Comparison of ENCODE assay signal across 19 mouse cellular contexts in genomic region chr4:119131189-119131910, GRCm38 (mm10). TPM values are rescaled to one million over a fixed set of nuclear protein-coding genes. Genes with fewer than 3 reads are reported as not detected.
DNase-seq lines count a peak whose midpoint lies in the region; ATAC-seq and TF ChIP-seq lines count a peak whose summit lies in the region.
"Had no signal": no experiment of that assay in that cellular context is flagged by ENCODE, and none has a peak within 500 bp of the region (broad histone marks: within the 10 kb centered on the region; RNA-seq: fewer than 3 reads in every experiment).

No protein-coding gene starts in this region.

- H3K27me3 ChIP-seq in kidney, embryonic 15.5 days, result no peaks in the 10 kb centered on the region
- H3K27me3 ChIP-seq in kidney, adult 2 months (replicated peaks; ENCODE audit: control insufficient read depth, insufficient read depth, low read length), result no peaks in the 10 kb centered on the region
- no peaks in the 10 kb centered on the region for H3K27me3 ChIP-seq in splenic B cell, adult 2 months (ENCODE audit: control insufficient read depth, insufficient read depth, low read length, poor library complexity, severe bottlenecking)
- H3K27me3 ChIP-seq: forebrain, embryonic 12.5 days; limb, embryonic 13.5 days; midbrain, embryonic 13.5 days had no signal

- H3K36me3 ChIP-seq in kidney, embryonic 15.5 days, result peaks cover 90% of the 10 kb centered on the region
- H3K36me3 ChIP-seq in kidney, adult 2 months (ENCODE audit: control insufficient read depth, insufficient read depth, low read length), result no peaks in the 10 kb centered on the region
- H3K36me3 ChIP-seq in splenic B cell, adult 2 months (ENCODE audit: control insufficient read depth, insufficient read depth, low read length, poor library complexity, severe bottlenecking), result peaks cover 12% of the 10 kb centered on the region

- WGBS in kidney, embryonic 15.5 days, result 81% methylated on average over 8 of the region's 8 CpGs
- 54% methylated on average over 8 of the region's 8 CpGs for WGBS in kidney, adult 2 months

- H3K4me1 ChIP-seq in kidney, embryonic 15.5 days, result no peaks in the 10 kb centered on the region
- no peaks in the 10 kb centered on the region for H3K4me1 ChIP-seq in kidney, adult 2 months (ENCODE audit: control insufficient read depth, insufficient read depth, low read length)
- H3K4me1 ChIP-seq: forebrain, embryonic 12.5 days; midbrain, embryonic 13.5 days had no signal

- no peak overlapping the region for H3K9ac ChIP-seq in kidney, embryonic 15.5 days
- H3K9ac ChIP-seq: forebrain, embryonic 12.5 days; limb, embryonic 13.5 days; midbrain, embryonic 13.5 days had no signal

- no peak for DNase-seq in kidney, adult 2 months
- peak; percentile 28 for DNase-seq in lung, postnatal 36 days
- DNase-seq in lung, postnatal 10 days, result no peak
- DNase-seq in B cell, adult 2 months, result peak; percentile 32 to 49
- peak; percentile 53 for DNase-seq in splenic B cell, adult 2 months (ENCODE audit: low read depth, low spot score)
- no peak for DNase-seq in gastrocnemius, postnatal 25 days
- DNase-seq: adrenal gland, adult 8-10 months; cerebellum, adult 9-10 months; gastrocnemius, postnatal 14 days; heart, adult 2 months; heart, postnatal 10 days; kidney, adult 8-10 months; lung, adult 2 months had no signal

- TF ChIP-seq CTCF in kidney, adult 2 months (conservative IDR thresholded peaks at IDR 0.05; ENCODE audit: insufficient read depth, insufficient read length, low read depth, low read length), result no peak

- no peak for ATAC-seq in kidney, embryonic 15.5 days (replicated peaks; ENCODE audit: low FRiP score)
- no peak for ATAC-seq in activated CD4-positive, CD25-positive, alpha-beta regulatory T cell, adult 4 months
- ATAC-seq: midbrain, embryonic 13.5 days had no signal

- H3K27ac ChIP-seq in kidney, embryonic 15.5 days, result 0 out of 2 replicates have a peak overlapping the region, but pooled peaks have one; percentile 6
- no peak overlapping the region for H3K27ac ChIP-seq in kidney, adult 2 months (ENCODE audit: insufficient read depth, low read depth, low read length)
- H3K27ac ChIP-seq: forebrain, embryonic 12.5 days; heart, adult 2 months; limb, embryonic 13.5 days; midbrain, embryonic 13.5 days had no signal

- TF ChIP-seq POLR2A in kidney, adult 2 months (IDR thresholded peaks at IDR 0.05; ENCODE audit: low read depth, low read length), result no peak

- no peak overlapping the region for H3K4me3 ChIP-seq in kidney, embryonic 15.5 days (replicated peaks)
- H3K4me3 ChIP-seq in kidney, adult 2 months (ENCODE audit: insufficient read depth, low read depth, low read length), result no peak overlapping the region
- H3K4me3 ChIP-seq: forebrain, embryonic 12.5 days; heart, adult 2 months; limb, embryonic 13.5 days; midbrain, embryonic 13.5 days; myocyte had no signal

- H3K9me3 ChIP-seq in kidney, embryonic 15.5 days (replicated peaks), result no peaks in the 10 kb centered on the region
- H3K9me3 ChIP-seq: forebrain, embryonic 12.5 days; limb, embryonic 13.5 days; midbrain, embryonic 13.5 days had no signal

- H3K4me2 ChIP-seq in kidney, embryonic 15.5 days, result no peak overlapping the region
- H3K4me2 ChIP-seq: forebrain, embryonic 12.5 days; limb, embryonic 13.5 days; midbrain, embryonic 13.5 days had no signal

RNA-seq across cellular contexts. Expression of gene Slc2a1, which starts 22.8 kb away (rescaled TPM):
- polyA plus RNA-seq in kidney, embryonic 15.5 days (2015; fragmentation: Nextera tagmentation; extraction: Ambion mirVana), result 78.5 and 91.6 TPM in 2 replicates
- polyA plus RNA-seq in kidney, adult 2 months (2012; rRNA removed), result 78.4 and 89.6 TPM in 2 replicates
- 10 to 100 TPM; 27.6 to 29.1 TPM for polyA plus RNA-seq in activated CD4-positive, CD25-positive, alpha-beta regulatory T cell, adult 4 months (2017; shearing (Covaris generic))
- 1 to 10 TPM; 4.0 to 5.5 TPM for total RNA-seq in gastrocnemius, postnatal 25 days (2021)

RNA-seq across cellular contexts. Expression of gene Zfp691, which starts 42.6 kb away (rescaled TPM):
- polyA plus RNA-seq in kidney, embryonic 15.5 days (2015; fragmentation: Nextera tagmentation; extraction: Ambion mirVana), result 9.6 and 13.6 TPM in 2 replicates
- 16.6 and 19.3 TPM in 2 replicates for polyA plus RNA-seq in kidney, adult 2 months (2012; rRNA removed)
- polyA plus RNA-seq in activated CD4-positive, CD25-positive, alpha-beta regulatory T cell, adult 4 months (2017; shearing (Covaris generic)), result 1 to 10 TPM; 4.6 to 5.9 TPM
- total RNA-seq in gastrocnemius, postnatal 25 days (2021), result 10 to 100 TPM; 16.3 to 17.5 TPM

RNA-seq across cellular contexts. Expression of gene Ermap, which starts 58.5 kb away (rescaled TPM):
- polyA plus RNA-seq in kidney, embryonic 15.5 days (2015; fragmentation: Nextera tagmentation; extraction: Ambion mirVana), result 2.9 and 6.3 TPM in 2 replicates
- polyA plus RNA-seq in kidney, adult 2 months (2012; rRNA removed), result 0.04 and 0.08 TPM in 2 replicates
- 1 to 10 TPM in 1 of 2 experiments, not detected in 1; 1.1 TPM for polyA plus RNA-seq in activated CD4-positive, CD25-positive, alpha-beta regulatory T cell, adult 4 months (2017; shearing (Covaris generic))
- not detected for total RNA-seq in gastrocnemius, postnatal 25 days (2021)

Comparison
In these comparisons a context has a peak if more than half of its experiments do, and no peak if none do; other contexts are left out.
1. DNase-seq: peak in lung, postnatal 36 days (single experiment), B cell, adult 2 months (2 of 2) and splenic B cell, adult 2 months (single experiment); none in kidney, adult 2 months (single experiment), lung, postnatal 10 days (single experiment) and gastrocnemius, postnatal 25 days (single experiment).